Mouse (Mus musculus) kidney, adult 2 months (tissue): Measurements from ENCODE around the gene Irak3. TPM values are rescaled to one million over a fixed set of nuclear protein-coding genes. Genes with fewer than 3 reads are reported as not detected.

ENCODE experiments used
- DNase-seq: peaks from one replicate; pipeline ENCODE4 v3.0.0; 2021
- H3K27ac ChIP-seq: fragments of 200-500 bp; 2 replicates; pipeline ENCODE4 v1.5.1; 2012; ENCODE audit warnings: low read depth, low read length, control low read depth, inconsistent platforms; ENCODE audit not compliant: insufficient read depth
- H3K27me3 ChIP-seq: fragments of 200-500 bp; replicated peaks from 2 replicates; pipeline ENCODE4 v1.6.1; 2012; ENCODE audit warnings: mild to moderate bottlenecking, moderate library complexity, low read length, inconsistent platforms; ENCODE audit not compliant: control insufficient read depth, insufficient read depth
- H3K36me3 ChIP-seq: fragments of 200-500 bp; 2 replicates; pipeline ENCODE4 v1.6.1; 2012; ENCODE audit warnings: mild to moderate bottlenecking, moderate library complexity, low read length, inconsistent platforms; ENCODE audit not compliant: control insufficient read depth, insufficient read depth
- H3K4me1 ChIP-seq: fragments of 200-500 bp; 2 replicates; pipeline ENCODE4 v1.6.1; 2011; ENCODE audit warnings: low read length; ENCODE audit not compliant: control insufficient read depth, insufficient read depth
- H3K4me3 ChIP-seq: fragments of 200-500 bp; 2 replicates; pipeline ENCODE4 v1.5.1; 2011; ENCODE audit warnings: mild to moderate bottlenecking, low read depth, low read length, control low read depth; ENCODE audit not compliant: insufficient read depth
- CTCF ChIP-seq: fragments of 200-500 bp; conservative IDR thresholded peaks from 2 replicates; pipeline ENCODE4 v1.5.1; 2011; ENCODE audit warnings: low read depth, mild to moderate bottlenecking, control low read depth, low read length, moderate library complexity, mixed read lengths; ENCODE audit not compliant: insufficient read depth, insufficient read length
- POLR2A ChIP-seq: fragments of 200-500 bp; IDR thresholded peaks from one replicate; pipeline ENCODE4 v1.6.1; 2011; ENCODE audit warnings: low read depth, low read length, control low read depth
- WGBS: fragments of 180-500 bp; shearing (Covaris S2); methylation state at CpG from one replicate; pipeline ENCODE4 v1.1.7; 2018; 5-methylcytosine and 5-hydroxymethylcytosine counted together
- polyA plus RNA-seq: library from polyadenylated mRNA; depleted of rRNA; stranded (reverse); fragments of >200 nt; gene quantifications from 2 replicates; pipeline ENCODE4 v1.2.3, GENCODE M21; 2012

Irak3 gene
- polyA plus RNA-seq, 1 experiment: 2.1 TPM

DNA sequence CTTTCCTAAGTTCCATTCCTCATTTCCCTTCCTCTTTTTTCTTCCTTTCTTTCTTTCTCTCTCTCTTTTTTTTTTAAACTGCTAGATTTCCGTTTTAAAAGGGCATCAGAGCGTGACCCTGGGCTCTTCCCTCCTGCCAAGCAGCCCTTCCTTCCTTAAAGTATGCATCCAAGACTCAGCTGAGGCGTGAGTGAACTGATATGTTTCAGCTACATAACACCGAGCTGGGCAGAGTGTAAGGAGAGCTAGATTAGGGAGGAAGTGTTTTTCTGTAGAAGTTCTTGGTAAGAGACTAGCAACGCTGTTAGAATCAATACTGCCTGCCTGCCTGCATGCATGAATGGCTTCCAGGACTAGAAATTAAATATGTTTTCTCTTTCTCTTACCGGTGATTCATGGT lies 12.1 kb downstream of the Irak3 start:
- 12% methylated on average over 6 of the region's 6 CpGs for WGBS
- TF ChIP-seq CTCF (no peak), POLR2A (no peak)

DNA sequence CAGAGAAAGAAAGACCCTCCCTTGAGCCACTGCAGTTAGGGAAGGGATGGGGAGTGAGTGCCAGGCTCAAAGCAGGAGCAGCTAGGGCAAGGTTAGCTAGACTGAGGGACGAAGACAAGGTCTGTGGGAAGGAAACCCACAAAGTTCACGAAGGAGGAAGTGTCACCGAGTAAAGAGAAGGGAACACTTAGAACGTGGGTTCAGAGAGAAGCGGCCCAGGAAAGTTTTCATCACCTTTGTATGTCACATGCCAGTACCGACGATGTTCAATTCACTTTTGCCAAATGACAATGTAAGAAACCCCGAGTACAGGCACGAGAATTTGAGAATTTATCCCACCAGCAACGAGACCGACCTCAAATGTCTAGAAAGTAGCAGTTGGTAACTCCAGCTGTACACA lies 12.7 kb downstream of the Irak3 start:
- TF ChIP-seq CTCF: no peak
- no peak for TF ChIP-seq POLR2A
- H3K4me1 ChIP-seq: peaks cover 4% of the 10 kb centered on the region; the same call in 1 of the 2 replicates
- DNase-seq: no peak
- H3K27ac ChIP-seq: no peak overlapping the region
- no peaks in the 10 kb centered on the region for H3K36me3 ChIP-seq
- H3K27me3 ChIP-seq: no peaks in the 10 kb centered on the region; the same call in 1 of the 2 replicates
- 40% methylated on average over 11 of the region's 11 CpGs for WGBS
- no peak overlapping the region for H3K4me3 ChIP-seq

More for the DNA sequence above, 12.1 kb downstream of the Irak3 start:
- no peak for DNase-seq
- Histone ChIP-seq H3K4me1 (peaks cover 4% of the 10 kb centered on the region; the same call in 1 of the 2 replicates), H3K27ac (no peak overlapping the region), H3K27me3 (no peaks in the 10 kb centered on the region; the same call in 1 of the 2 replicates), H3K4me3 (no peak overlapping the region), H3K36me3 (no peaks in the 10 kb centered on the region)

DNA sequence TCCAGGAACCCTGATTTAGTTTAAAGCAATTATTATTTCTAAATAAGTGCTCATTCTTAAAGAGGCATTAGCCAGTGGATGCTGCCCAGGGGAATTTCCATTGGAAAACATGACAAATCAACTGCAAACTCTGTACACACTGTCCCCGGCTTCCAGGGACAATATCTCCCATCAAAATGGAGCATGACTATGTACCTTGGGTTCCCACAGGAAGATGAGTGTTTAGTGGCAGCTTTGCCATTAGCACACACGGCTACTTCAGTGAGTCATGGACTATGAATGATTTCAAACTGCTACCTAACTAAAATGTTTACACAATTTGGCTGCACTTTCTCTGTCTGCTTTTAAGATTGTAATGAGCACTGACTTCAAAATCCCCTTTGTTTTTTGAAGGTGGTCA lies 13.4 kb downstream of the Irak3 start:
- Histone ChIP-seq H3K4me1 (peaks cover 4% of the 10 kb centered on the region; the same call in 1 of the 2 replicates), H3K36me3 (no peaks in the 10 kb centered on the region), H3K27me3 (no peaks in the 10 kb centered on the region; the same call in 1 of the 2 replicates), H3K4me3 (no peak overlapping the region), H3K27ac (no peak overlapping the region)
- 76% methylated on average over 2 of the region's 2 CpGs for WGBS
- TF ChIP-seq CTCF: no peak
- TF ChIP-seq POLR2A: no peak
- DNase-seq: no peak

DNA sequence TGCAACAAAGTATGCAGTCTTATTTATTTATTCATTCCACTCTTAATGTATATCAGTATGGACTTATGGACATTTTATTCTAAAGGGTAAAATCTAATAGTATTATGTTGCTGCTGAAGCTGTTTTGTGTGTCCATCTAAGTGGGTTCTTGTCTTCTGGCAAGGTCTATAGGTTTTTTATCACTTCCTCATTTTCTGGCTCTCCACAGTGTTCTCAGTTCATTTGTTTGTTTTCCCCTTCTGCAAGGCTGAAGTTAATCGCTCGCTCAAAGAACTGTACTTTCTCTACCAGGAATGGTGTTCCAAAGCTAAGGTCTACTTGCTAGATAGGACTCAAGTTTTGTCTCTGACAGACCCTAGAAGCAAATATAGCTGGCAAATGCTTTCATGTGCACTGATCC lies 18.6 kb downstream of the Irak3 start:
- 72% methylated on average over 2 of the region's 2 CpGs for WGBS
- Histone ChIP-seq H3K4me3 (no peak overlapping the region), H3K36me3 (no peaks in the 10 kb centered on the region), H3K4me1 (no peaks in the 10 kb centered on the region), H3K27me3 (no peaks in the 10 kb centered on the region; the same call in 1 of the 2 replicates), H3K27ac (no peak overlapping the region)
- TF ChIP-seq POLR2A (no peak), CTCF (no peak)
- DNase-seq: no peak

DNA sequence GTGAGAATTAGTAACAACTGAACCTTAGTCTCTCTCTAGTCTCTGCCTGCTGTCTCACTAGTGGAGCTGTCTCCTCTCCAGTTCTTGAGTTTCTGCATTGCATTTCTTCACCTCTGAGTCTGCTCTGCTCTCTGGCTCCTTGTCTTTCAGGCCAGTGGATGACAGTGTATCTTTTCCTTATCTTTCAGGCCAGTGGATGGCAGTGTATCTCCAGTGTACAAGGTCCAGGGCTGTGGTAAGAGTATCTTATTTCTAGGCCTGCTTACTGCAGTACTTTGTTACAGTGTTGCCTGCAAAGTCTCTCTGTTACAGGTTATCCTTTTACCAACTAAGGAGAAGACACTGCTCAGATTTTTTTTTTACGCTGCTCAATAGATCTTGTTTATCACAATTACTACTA lies 19.0 kb downstream of the Irak3 start:
- no peaks in the 10 kb centered on the region for H3K4me1 ChIP-seq
- no peak overlapping the region for H3K4me3 ChIP-seq
- no peak overlapping the region for H3K27ac ChIP-seq
- no peaks in the 10 kb centered on the region; the same call in 1 of the 2 replicates for H3K27me3 ChIP-seq
- peak; percentile 69 for DNase-seq
- 71% methylated on average over 1 of the region's 1 CpGs for WGBS
- H3K36me3 ChIP-seq: no peaks in the 10 kb centered on the region
- peak; percentile 35; the same call in 1 of the 2 replicates for TF ChIP-seq CTCF
- TF ChIP-seq POLR2A: no peak

DNA sequence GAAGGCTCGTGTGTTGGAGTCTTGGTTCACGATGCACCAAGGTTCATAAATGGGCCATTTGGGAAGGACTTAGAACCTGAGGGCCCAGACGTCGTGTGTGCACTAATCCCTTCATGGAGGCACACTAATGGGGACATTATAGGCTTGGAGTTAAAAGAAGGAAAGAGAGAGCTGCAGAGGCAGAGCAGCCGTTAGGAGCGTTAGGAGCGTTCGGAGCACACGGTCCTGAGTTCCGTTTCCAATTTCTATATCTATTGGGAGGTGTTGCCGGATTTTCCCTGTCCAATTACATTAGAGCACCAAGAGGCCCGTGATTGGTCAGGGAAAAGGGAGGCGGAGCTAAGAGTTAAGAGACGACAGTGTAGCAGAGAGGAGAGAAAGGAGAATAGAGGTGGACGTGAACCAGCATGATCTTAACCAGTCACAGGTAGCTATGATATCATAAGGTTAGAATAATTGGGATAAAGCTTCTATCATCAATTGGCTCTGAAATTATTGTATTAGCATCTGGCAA lies 27.7 kb downstream of the Irak3 start:
- Histone ChIP-seq H3K4me3 (no peak overlapping the region), H3K4me1 (no peaks in the 10 kb centered on the region), H3K27me3 (no peaks in the 10 kb centered on the region), H3K27ac (no peak overlapping the region), H3K36me3 (no peaks in the 10 kb centered on the region)
- DNase-seq: no peak
- no peak for TF ChIP-seq CTCF
- TF ChIP-seq POLR2A: no peak
- WGBS: 86% methylated on average over 15 of the region's 15 CpGs

DNA sequence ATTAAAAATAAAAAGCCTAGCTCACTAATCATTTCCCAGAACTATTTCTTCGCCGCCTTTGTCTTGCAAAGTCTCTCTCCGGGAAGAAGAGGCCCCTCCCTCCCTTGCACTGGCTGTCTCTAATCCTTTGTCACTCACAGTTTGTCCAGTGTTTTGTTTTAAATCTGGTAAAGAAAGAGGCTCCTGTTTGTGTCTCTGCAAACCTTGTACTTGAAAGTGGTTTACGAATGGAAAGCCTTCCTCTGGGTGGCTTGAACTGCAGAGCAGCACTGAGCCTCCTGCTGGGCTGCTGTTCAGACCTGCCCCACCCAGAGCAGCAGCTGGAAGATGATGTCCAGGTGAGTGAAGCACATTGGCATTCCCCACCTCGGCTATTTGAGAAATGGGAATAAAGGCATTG lies 30.6 kb downstream of the Irak3 start:
- Histone ChIP-seq H3K27me3 (no peaks in the 10 kb centered on the region), H3K27ac (no peak overlapping the region), H3K4me1 (no peaks in the 10 kb centered on the region), H3K4me3 (no peak overlapping the region), H3K36me3 (no peaks in the 10 kb centered on the region)
- WGBS: 54% methylated on average over 5 of the region's 5 CpGs
- TF ChIP-seq CTCF (no peak), POLR2A (no peak)
- no peak for DNase-seq

DNA sequence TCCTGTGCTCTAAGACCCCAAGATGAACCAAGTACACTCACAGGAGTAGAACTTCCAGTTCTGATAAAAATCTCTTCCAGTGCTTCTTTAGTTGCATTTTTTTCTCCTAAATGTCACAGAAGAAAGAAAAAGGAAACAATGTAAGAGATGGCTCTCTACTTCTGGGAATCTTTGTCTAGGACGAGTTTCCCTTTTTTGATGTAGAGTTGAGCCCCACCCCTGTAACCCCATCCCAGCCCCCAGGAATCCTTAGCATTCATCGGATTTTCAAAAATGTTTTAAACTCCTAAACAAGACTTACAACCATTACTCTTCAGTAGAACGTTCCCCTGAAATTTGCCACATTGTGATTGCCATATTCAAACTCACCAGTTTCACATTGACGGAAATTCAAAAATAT lies 31.7 kb downstream of the Irak3 start:
- no peak overlapping the region for H3K27ac ChIP-seq
- TF ChIP-seq POLR2A: no peak
- TF ChIP-seq CTCF: no peak
- H3K27me3 ChIP-seq: no peaks in the 10 kb centered on the region
- H3K36me3 ChIP-seq: no peaks in the 10 kb centered on the region
- no peak overlapping the region for H3K4me3 ChIP-seq
- no peak for DNase-seq
- WGBS: 83% methylated on average over 4 of the region's 4 CpGs
- no peaks in the 10 kb centered on the region for H3K4me1 ChIP-seq
